Mouse (Mus musculus): ENCODE data around the gene Qpct.

DNA sequence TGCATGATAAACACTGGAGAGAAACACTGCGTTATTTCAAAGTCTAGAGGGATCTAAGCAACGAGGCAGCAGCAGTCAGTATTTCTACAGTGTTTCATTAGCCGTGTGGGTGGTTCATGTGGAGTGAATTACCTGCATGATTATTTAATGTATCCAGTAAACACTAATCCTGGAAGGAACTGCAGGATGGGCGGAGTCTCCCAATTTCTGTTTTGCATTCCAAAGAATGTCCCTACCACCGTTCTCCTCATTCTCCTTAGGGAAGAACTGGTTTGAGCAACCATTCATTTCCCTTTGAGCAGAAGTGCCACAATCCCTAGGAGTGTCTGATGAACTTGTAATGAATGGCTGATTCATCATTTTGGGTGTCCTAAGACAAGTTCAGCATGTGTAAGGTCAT is 8.5 kb downstream of the Qpct start:
- TF ChIP-seq CHD2 (IDR thresholded peaks at IDR 0.05; ENCODE audit: low read depth, low read length), result no peak
- TF ChIP-seq MAFK (IDR thresholded peaks at IDR 0.05; ENCODE audit: insufficient read depth, low read depth, low read length), result no peak
- no peak for TF ChIP-seq HCFC1 (IDR thresholded peaks at IDR 0.05; ENCODE audit: borderline replicate concordance, insufficient read depth, low read length)
- TF ChIP-seq ZNF384 (IDR thresholded peaks at IDR 0.05; ENCODE audit: low read depth, low read length), result no peak
- TF ChIP-seq ZC3H11A (IDR thresholded peaks at IDR 0.05; ENCODE audit: borderline replicate concordance, low read depth, low read length), result no peak
